Mouse (Mus musculus) forebrain, embryonic 11.5 days (tissue): ENCODE measurements at regions not wholly inside any gene's neighbourhood (a gene's known extent, or its start where the extent isn't known, plus 50 kb on each side); places are given as distances from the start of the nearest gene placed in this dataset.

ENCODE experiments used
- ATAC-seq: fragments of 200-750 bp; cut with Nextera tagmentation; replicated peaks from 2 replicates; pipeline ENCODE4 v1.8.0; 2017; ENCODE audit warnings: moderate TSS enrichment; ENCODE audit not compliant: low FRiP score
- DNase-seq: peaks from one replicate; pipeline ENCODE4 v3.0.0-alpha.2; 2017; ENCODE audit warnings: low spot score
- H3K27ac ChIP-seq: fragments of 300-500 bp; sonication (generic); 2 replicates; pipeline ENCODE4 v1.5.1; 2014; ENCODE audit warnings: low read depth, low read length
- H3K27me3 ChIP-seq: fragments of 300-500 bp; sonication (generic); 2 replicates; pipeline ENCODE4 v1.6.1; 2014; ENCODE audit warnings: mild to moderate bottlenecking, low read length, mixed read lengths; ENCODE audit not compliant: control insufficient read depth, insufficient read depth
- H3K36me3 ChIP-seq: fragments of 300-500 bp; sonication (generic); 2 replicates; pipeline ENCODE4 v1.6.1; 2014; ENCODE audit warnings: mild to moderate bottlenecking, low read length, moderate library complexity, mixed read lengths; ENCODE audit not compliant: control insufficient read depth, insufficient read depth
- H3K4me1 ChIP-seq: fragments of 300-500 bp; sonication (generic); replicated peaks from 2 replicates; pipeline ENCODE4 v1.6.1; 2014; ENCODE audit warnings: low read length, mixed read lengths; ENCODE audit not compliant: control insufficient read depth, insufficient read depth
- H3K4me2 ChIP-seq: fragments of 300-500 bp; sonication (generic); 2 replicates; pipeline ENCODE4 v1.6.1; 2014; ENCODE audit warnings: low read depth, mild to moderate bottlenecking, low read length, moderate library complexity, mixed read lengths; ENCODE audit not compliant: severe bottlenecking
- H3K4me3 ChIP-seq: fragments of 300-500 bp; sonication (generic); 2 replicates; pipeline ENCODE4 v1.5.1; 2014; ENCODE audit warnings: low read depth, low read length
- H3K9ac ChIP-seq: fragments of 300-500 bp; sonication (generic); 2 replicates; pipeline ENCODE4 v1.6.1; 2014; ENCODE audit warnings: low read length
- H3K9me3 ChIP-seq: fragments of 300-500 bp; sonication (generic); 2 replicates; pipeline ENCODE4 v1.6.1; 2016; ENCODE audit warnings: low read length, mixed read lengths; ENCODE audit not compliant: control insufficient read depth
- WGBS: fragments of 180-500 bp; shearing (Covaris S2); extraction: QIAGEN DNeasy Blood & Tissue Kit; methylation state at CpG from one replicate; pipeline ENCODE4 v1.1.7; 2014; 5-methylcytosine and 5-hydroxymethylcytosine counted together

DNA sequence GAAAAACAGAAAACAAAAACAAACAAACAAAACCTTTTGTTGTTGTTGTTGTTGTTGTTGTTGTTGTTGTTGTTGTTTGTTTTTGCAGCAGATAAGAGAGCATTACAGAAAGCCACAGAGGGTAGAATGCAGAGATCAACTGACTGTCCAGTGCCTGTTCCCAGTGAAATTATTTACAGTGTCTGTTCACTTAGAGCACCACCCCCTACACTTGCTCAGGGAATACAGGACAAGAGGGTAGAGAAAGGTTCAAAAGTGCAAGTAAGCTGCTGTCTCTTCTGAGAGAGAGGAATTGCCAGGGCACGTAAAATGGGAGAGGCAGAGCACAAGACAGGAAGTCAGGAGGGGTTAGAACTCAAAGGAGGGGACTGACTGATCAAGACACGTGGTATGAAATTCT lies 670.1 kb upstream of the Map3k7 start:
- DNase-seq, result no peak
- ATAC-seq, result no peak
- no peak overlapping the region for H3K4me3 ChIP-seq
- no peak overlapping the region for H3K4me2 ChIP-seq
- no peaks in the 10 kb centered on the region for H3K4me1 ChIP-seq
- H3K9me3 ChIP-seq, result no peaks in the 10 kb centered on the region
- WGBS, result 71% methylated on average over 2 of the region's 2 CpGs
- H3K27ac ChIP-seq, result no peak overlapping the region
- H3K27me3 ChIP-seq, result no peaks in the 10 kb centered on the region
- no peaks in the 10 kb centered on the region for H3K36me3 ChIP-seq
- H3K9ac ChIP-seq, result no peak overlapping the region

DNA sequence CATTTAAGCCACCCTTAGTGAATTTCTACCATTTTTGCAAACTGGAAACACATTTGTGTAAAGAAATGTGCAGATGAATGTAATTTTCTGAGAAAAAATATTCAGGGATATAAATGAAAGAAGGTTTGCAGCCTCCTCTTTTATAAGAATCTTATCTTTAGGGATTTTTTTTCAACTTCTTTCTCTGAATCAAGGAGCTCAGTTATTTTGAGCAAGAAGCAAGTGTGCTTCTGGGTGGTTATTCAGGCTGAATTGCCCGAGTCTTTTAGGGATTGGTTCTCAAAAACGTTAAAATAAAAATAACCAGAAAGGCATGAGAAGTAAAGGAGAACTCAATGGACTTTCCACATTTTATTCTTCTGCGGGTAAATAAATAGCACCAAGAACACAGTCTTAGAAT lies 666.0 kb upstream of the Map3k7 start:
- 90% methylated on average over 3 of the region's 3 CpGs for WGBS
- Histone ChIP-seq H3K9me3 (no peaks in the 10 kb centered on the region), H3K9ac (no peak overlapping the region)

GRCm38 (mm10) chr4:31319269-31319668 lies 644.6 kb upstream of the Map3k7 start:
- Histone ChIP-seq H3K4me1 (no peaks in the 10 kb centered on the region; the same call in 1 of the 2 replicates), H3K9me3 (no peaks in the 10 kb centered on the region), H3K36me3 (no peaks in the 10 kb centered on the region), H3K27ac (no peak overlapping the region), H3K27me3 (no peaks in the 10 kb centered on the region), H3K9ac (no peak overlapping the region), H3K4me2 (no peak overlapping the region), H3K4me3 (no peak overlapping the region)
- WGBS, result 29% methylated on average over 6 of the region's 6 CpGs
- DNase-seq (no peak), ATAC-seq (no peak)

More for the DNA sequence above, 666.0 kb upstream of the Map3k7 start:
- Histone ChIP-seq H3K4me1 (no peaks in the 10 kb centered on the region), H3K4me2 (no peak overlapping the region), H3K36me3 (no peaks in the 10 kb centered on the region), H3K27me3 (no peaks in the 10 kb centered on the region), H3K27ac (no peak overlapping the region), H3K4me3 (no peak overlapping the region)
- DNase-seq, result no peak
- ATAC-seq, result no peak

DNA sequence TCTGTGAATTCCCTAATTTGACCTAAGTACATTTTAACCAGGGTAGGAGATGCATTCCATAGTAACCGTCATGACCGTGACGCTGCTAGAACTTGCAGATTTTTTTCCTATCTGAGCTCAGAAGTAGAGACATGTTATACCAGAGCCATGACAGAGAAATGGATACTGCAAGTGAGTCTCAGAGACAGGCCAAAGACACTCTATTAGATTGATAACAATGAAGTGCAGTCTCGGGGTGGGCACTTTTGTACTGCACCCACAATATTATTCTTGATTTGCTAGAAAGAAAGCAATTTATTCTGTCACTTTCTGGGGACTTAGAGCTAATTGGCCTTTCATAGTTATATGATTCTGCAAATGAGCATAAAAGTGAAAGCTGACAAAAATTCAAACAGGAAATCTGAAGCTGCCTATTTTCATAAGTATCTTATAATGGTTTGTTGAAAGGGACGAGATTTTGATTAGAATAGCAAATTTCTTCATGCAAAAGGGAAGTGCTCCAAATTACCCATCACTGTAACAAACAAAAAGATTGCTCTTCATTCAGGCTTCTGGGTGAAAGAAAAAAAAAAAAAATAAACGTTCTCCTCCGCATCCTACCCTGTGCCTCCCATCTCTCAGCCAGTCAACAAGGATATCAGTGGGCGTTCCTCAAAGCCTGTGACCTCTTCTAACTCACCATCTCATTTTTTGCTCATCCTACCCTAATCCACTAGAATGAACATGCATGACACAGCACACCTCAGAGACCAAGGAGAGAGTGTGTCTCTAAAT lies 643.0 kb upstream of the Map3k7 start:
- ATAC-seq, result no peak
- 74% methylated on average over 8 of the region's 8 CpGs for WGBS

DNA sequence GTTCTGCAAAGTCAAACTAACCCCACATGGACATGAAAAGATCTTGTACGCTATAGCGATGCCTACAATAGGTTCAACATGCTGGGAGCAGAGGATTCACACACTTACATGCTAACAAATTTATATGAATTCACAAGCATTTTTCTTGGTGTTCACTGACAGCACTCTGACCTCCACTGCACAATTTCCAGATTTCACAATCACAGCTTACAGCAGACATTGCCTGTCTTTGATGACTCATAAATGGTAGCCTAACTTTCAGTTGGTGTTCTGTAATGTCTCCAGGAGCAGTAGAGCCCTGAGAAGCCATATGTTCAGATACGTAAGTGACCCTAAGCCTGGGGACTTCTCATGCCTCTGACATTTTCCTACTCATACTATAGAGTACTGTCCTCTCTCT lies 640.1 kb upstream of the Map3k7 start:
- no peaks in the 10 kb centered on the region for H3K9me3 ChIP-seq
- no peaks in the 10 kb centered on the region for H3K27me3 ChIP-seq
- ATAC-seq, result no peak
- WGBS, result 97% methylated on average over 3 of the region's 3 CpGs
- DNase-seq, result no peak
- H3K27ac ChIP-seq, result no peak overlapping the region
- no peak overlapping the region for H3K4me2 ChIP-seq
- no peaks in the 10 kb centered on the region for H3K36me3 ChIP-seq
- no peak overlapping the region for H3K9ac ChIP-seq
- no peaks in the 10 kb centered on the region; the same call in 1 of the 2 replicates for H3K4me1 ChIP-seq
- H3K4me3 ChIP-seq, result no peak overlapping the region

More for the DNA sequence above, 643.0 kb upstream of the Map3k7 start:
- H3K9me3 ChIP-seq, result no peaks in the 10 kb centered on the region
- H3K4me3 ChIP-seq, result no peak overlapping the region
- no peak for DNase-seq
- no peaks in the 10 kb centered on the region; the same call in 1 of the 2 replicates for H3K4me1 ChIP-seq
- H3K27ac ChIP-seq, result no peak overlapping the region
- no peaks in the 10 kb centered on the region for H3K27me3 ChIP-seq
- H3K4me2 ChIP-seq, result no peak overlapping the region
- H3K9ac ChIP-seq, result no peak overlapping the region
- H3K36me3 ChIP-seq, result no peaks in the 10 kb centered on the region

DNA sequence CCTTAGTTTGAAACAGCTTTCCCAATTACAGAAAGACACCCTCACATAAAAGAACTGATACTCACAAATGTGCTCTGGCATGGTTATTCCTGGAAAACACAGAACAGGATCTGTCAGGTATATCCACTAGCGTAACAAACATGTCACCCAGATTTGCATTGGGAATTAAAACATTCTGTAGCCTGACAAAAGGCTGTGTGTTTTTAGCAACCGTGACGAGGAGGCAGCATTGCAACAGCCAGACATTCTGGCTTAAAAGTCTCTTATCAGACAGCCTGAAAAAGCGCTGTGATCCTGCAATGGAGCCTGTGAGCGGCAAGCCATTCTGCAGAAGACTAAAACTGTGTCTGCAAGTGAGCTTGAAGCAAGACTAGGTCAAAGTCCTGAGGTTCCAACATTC lies 635.1 kb upstream of the Map3k7 start:
- 76% methylated on average over 5 of the region's 5 CpGs for WGBS
- H3K27ac ChIP-seq, result no peak overlapping the region
- DNase-seq, result no peak
- H3K4me2 ChIP-seq, result no peak overlapping the region
- no peaks in the 10 kb centered on the region for H3K36me3 ChIP-seq
- H3K4me3 ChIP-seq, result no peak overlapping the region
- H3K9me3 ChIP-seq, result no peaks in the 10 kb centered on the region
- ATAC-seq, result no peak
- no peaks in the 10 kb centered on the region for H3K27me3 ChIP-seq
- H3K4me1 ChIP-seq, result no peaks in the 10 kb centered on the region
- no peak overlapping the region for H3K9ac ChIP-seq

DNA sequence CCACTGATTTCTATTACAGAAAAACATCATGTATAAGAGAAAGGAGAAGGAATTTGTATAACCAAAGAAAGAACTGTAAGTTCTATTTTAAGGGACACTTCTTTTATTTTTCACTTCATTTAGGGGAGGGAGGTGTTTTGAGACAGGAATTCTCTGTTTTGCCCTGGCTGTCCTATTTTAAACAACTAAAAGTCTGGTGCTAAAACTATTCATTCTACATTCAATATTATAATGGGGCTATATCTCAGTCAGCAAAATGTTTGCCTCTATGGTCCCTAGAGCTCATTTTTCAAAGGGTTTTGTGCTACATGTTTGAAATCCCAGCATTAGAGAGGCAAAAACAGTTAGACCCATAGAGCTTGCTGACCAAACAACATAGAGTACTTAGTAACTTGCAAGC lies 632.8 kb upstream of the Map3k7 start:
- Histone ChIP-seq H3K9ac (no peak overlapping the region), H3K4me3 (no peak overlapping the region), H3K36me3 (no peaks in the 10 kb centered on the region), H3K27ac (no peak overlapping the region), H3K4me1 (no peaks in the 10 kb centered on the region), H3K9me3 (no peaks in the 10 kb centered on the region), H3K27me3 (no peaks in the 10 kb centered on the region), H3K4me2 (no peak overlapping the region)
- ATAC-seq, result no peak
- DNase-seq, result no peak

DNA sequence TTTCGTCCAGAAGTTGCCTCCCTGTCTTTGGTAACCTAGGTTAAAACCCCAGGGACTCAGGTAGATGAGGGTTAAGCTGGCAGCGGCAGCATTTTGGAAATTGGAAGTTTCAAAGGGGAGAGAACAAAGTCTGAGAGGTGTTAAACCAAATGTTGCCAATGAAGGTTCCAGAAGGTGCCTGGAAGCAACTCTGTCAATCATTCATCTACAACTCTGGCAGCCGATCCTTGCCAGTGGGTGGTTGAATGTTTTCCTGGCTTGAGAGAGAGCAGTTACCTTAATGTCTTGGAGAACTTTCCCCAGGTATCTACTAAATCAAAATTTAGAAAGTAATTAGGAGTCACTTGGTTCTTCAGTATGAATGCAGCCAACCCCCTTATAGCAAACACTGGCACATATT lies 628.2 kb upstream of the Map3k7 start:
- no peak for DNase-seq
- no peaks in the 10 kb centered on the region for H3K36me3 ChIP-seq
- H3K27me3 ChIP-seq, result no peaks in the 10 kb centered on the region
- no peaks in the 10 kb centered on the region for H3K9me3 ChIP-seq
- WGBS, result 88% methylated on average over 3 of the region's 3 CpGs
- H3K4me3 ChIP-seq, result no peak overlapping the region
- H3K27ac ChIP-seq, result no peak overlapping the region
- no peaks in the 10 kb centered on the region for H3K4me1 ChIP-seq
- no peak for ATAC-seq
- H3K9ac ChIP-seq, result no peak overlapping the region
- H3K4me2 ChIP-seq, result no peak overlapping the region

DNA sequence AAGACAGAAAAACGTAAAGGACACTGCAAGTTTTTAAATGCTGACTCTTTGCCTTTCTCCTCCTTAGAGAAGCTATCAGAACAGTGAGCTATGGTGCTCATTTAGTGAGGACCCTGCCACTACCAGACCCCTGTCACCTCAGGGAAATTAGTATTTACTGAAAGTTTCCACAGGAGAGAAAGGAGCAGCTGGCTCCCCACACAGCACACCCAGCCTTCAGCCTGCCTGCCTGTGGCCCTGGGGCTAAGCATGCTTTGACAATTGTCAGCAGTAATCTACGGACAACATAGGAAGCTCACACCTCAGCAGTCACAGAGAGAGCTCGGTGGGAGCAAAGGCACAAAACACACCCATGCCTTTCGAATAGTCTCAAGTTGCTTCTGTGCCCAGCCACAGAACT lies 625.9 kb upstream of the Map3k7 start:
- ATAC-seq, result no peak
- no peak for DNase-seq

More for the DNA sequence above, 625.9 kb upstream of the Map3k7 start:
- Histone ChIP-seq H3K27ac (no peak overlapping the region), H3K4me3 (no peak overlapping the region), H3K36me3 (no peaks in the 10 kb centered on the region), H3K27me3 (no peaks in the 10 kb centered on the region), H3K4me2 (no peak overlapping the region), H3K9ac (no peak overlapping the region), H3K9me3 (no peaks in the 10 kb centered on the region), H3K4me1 (no peaks in the 10 kb centered on the region)
- WGBS, result 49% methylated on average over 4 of the region's 4 CpGs
